Mouse (Mus musculus): ENCODE measurements around the gene Tcp11l1. TPM values are rescaled to one million over a fixed set of nuclear protein-coding genes. Genes with fewer than 3 reads are reported as not detected.
A peak's percentile ranks its signal among the peaks of the same experiment; 100 is the strongest.

Gene Tcp11l1
- polyA plus RNA-seq, 1 experiment: 7.8 TPM

DNA sequence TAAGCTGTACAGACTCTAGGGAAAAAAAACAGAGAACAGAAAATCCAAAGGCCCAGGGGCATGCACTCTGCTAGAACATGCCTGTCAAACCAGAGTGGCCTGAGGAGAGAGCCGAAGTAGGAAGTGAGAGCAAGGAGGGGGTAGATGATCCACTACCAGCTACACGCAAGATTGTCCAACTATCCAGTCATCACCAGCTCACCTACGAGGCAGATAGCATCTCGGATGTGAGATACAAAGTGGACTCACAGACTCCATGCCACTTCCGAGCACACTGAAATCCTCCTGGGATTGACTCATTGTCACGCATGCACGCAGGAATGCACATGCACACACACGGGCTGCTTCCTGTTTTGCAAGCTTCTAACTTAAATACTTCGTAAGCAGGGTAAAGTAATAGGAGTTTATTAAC, 20.1 kb upstream of the Tcp11l1 start:
- Histone ChIP-seq H3K4me2 (ENCODE audit: low read depth) (peak overlapping the region; percentile 13), H3K27me3 (ENCODE audit: control insufficient read depth, insufficient read depth, insufficient read length) (no peaks in the 10 kb centered on the region), H3K36me3 (ENCODE audit: control insufficient read depth, insufficient read depth) (no peaks in the 10 kb centered on the region), H3K4me3 (no peak overlapping the region), H3K79me2 (ENCODE audit: control insufficient read depth, insufficient read depth) (no peaks in the 10 kb centered on the region), H3ac (ENCODE audit: control insufficient read depth, insufficient read length) (no peak overlapping the region)
- TF ChIP-seq TCF3 (IDR thresholded peaks at IDR 0.05; ENCODE audit: insufficient read length, low read depth) (no peak), E2F4 (IDR thresholded peaks at IDR 0.05; ENCODE audit: insufficient read depth) (no peak), MYOD1 (IDR thresholded peaks at IDR 0.05; ENCODE audit: control insufficient read depth in 1 of 3, insufficient read length in 2 of 3, low read depth in 2 of 3) (no peak), POLR2A (IDR thresholded peaks at IDR 0.05; ENCODE audit: insufficient read length, low read depth) (no peak), MAX (IDR thresholded peaks at IDR 0.05; ENCODE audit: low read depth) (no peak), MYOG (IDR thresholded peaks at IDR 0.05; ENCODE audit: control insufficient read depth in 1 of 3, insufficient read depth in 1 of 3, insufficient read length in 2 of 3, low read depth in 2 of 3) (no peak), REST (IDR thresholded peaks at IDR 0.05; ENCODE audit: insufficient read depth, insufficient read length) (no peak), USF1 (IDR thresholded peaks at IDR 0.05; ENCODE audit: low read depth) (no peak), CEBPB (IDR thresholded peaks at IDR 0.05; ENCODE audit: insufficient read depth, poor library complexity, severe bottlenecking) (no peak), POLR2AphosphoS2 (IDR thresholded peaks at IDR 0.05; ENCODE audit: insufficient read length, low read depth) (no peak), TCF12 (IDR thresholded peaks at IDR 0.05; ENCODE audit: insufficient read depth, poor library complexity, severe bottlenecking) (no peak), SRF (IDR thresholded peaks at IDR 0.05; ENCODE audit: control insufficient read depth, insufficient read length, low read depth) (no peak)

- no peak for TF ChIP-seq MAX (IDR thresholded peaks at IDR 0.05; ENCODE audit: low read depth)
- TF ChIP-seq E2F4 (IDR thresholded peaks at IDR 0.05; ENCODE audit: insufficient read depth): no peak
- TF ChIP-seq SRF (IDR thresholded peaks at IDR 0.05; ENCODE audit: control insufficient read depth, insufficient read length, low read depth): no peak
- TF ChIP-seq POLR2AphosphoS2 (IDR thresholded peaks at IDR 0.05; ENCODE audit: insufficient read length, low read depth): no peak
- H3K36me3 ChIP-seq (ENCODE audit: control insufficient read depth, insufficient read depth): no peaks in the 10 kb centered on the region
Observed at GRCm38 (mm10) chr2:104727369-104727768, 15.4 kb upstream of the Tcp11l1 start.

DNA sequence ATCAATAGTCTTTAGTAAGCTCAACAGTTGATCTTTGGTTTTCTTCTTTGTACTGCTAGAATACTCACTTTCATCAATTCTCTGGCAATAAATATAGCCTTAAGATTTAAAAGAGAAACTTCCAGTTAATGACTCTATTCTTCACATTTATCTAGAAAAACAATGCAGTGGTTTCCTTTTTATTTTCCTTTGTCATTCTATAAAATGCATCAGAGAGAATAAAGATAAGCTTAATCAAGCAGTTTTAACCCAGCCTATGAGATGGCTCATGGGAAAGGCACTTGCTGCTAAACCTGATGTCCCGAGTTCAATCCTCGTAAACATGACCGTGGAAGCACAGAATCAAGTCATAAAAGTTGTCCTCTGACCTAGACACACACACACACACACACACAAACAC, 10.1 kb upstream of the Tcp11l1 start:
- Histone ChIP-seq H3K4me2 (ENCODE audit: low read depth) (no peak overlapping the region), H3K79me2 (ENCODE audit: control insufficient read depth, insufficient read depth) (no peaks in the 10 kb centered on the region), H3K4me3 (no peak overlapping the region), H3K27me3 (ENCODE audit: control insufficient read depth, insufficient read depth, insufficient read length) (no peaks in the 10 kb centered on the region), H3K36me3 (ENCODE audit: control insufficient read depth, insufficient read depth) (no peaks in the 10 kb centered on the region), H3ac (ENCODE audit: control insufficient read depth, insufficient read length) (no peak overlapping the region)
- no peak for TF ChIP-seq MYOG (IDR thresholded peaks at IDR 0.05; ENCODE audit: control insufficient read depth in 1 of 3, insufficient read depth in 1 of 3, insufficient read length in 2 of 3, low read depth in 2 of 3)
- TF ChIP-seq TCF12 (IDR thresholded peaks at IDR 0.05; ENCODE audit: insufficient read depth, poor library complexity, severe bottlenecking): no peak
- TF ChIP-seq REST (IDR thresholded peaks at IDR 0.05; ENCODE audit: insufficient read depth, insufficient read length): no peak
- no peak for TF ChIP-seq TCF3 (IDR thresholded peaks at IDR 0.05; ENCODE audit: insufficient read length, low read depth)
- no peak for TF ChIP-seq E2F4 (IDR thresholded peaks at IDR 0.05; ENCODE audit: insufficient read depth)
- TF ChIP-seq MYOD1 (IDR thresholded peaks at IDR 0.05; ENCODE audit: control insufficient read depth in 1 of 3, insufficient read length in 2 of 3, low read depth in 2 of 3): no peak
- no peak for TF ChIP-seq POLR2AphosphoS2 (IDR thresholded peaks at IDR 0.05; ENCODE audit: insufficient read length, low read depth)
- no peak for TF ChIP-seq MAX (IDR thresholded peaks at IDR 0.05; ENCODE audit: low read depth)
- no peak for TF ChIP-seq CEBPB (IDR thresholded peaks at IDR 0.05; ENCODE audit: insufficient read depth, poor library complexity, severe bottlenecking)
- no peak for TF ChIP-seq SRF (IDR thresholded peaks at IDR 0.05; ENCODE audit: control insufficient read depth, insufficient read length, low read depth)
- no peak for TF ChIP-seq POLR2A (IDR thresholded peaks at IDR 0.05; ENCODE audit: insufficient read length, low read depth)
- no peak for TF ChIP-seq USF1 (IDR thresholded peaks at IDR 0.05; ENCODE audit: low read depth)

More at GRCm38 (mm10) chr2:104727369-104727768, 15.4 kb upstream of the Tcp11l1 start:
- no peak overlapping the region for H3K4me3 ChIP-seq
- H3K27me3 ChIP-seq (ENCODE audit: control insufficient read depth, insufficient read depth, insufficient read length): no peaks in the 10 kb centered on the region
- H3ac ChIP-seq (ENCODE audit: control insufficient read depth, insufficient read length): no peak overlapping the region
- no peaks in the 10 kb centered on the region for H3K79me2 ChIP-seq (ENCODE audit: control insufficient read depth, insufficient read depth)
- no peak overlapping the region for H3K4me2 ChIP-seq (ENCODE audit: low read depth)

- no peak overlapping the region for H3K4me2 ChIP-seq (ENCODE audit: low read depth)
- no peaks in the 10 kb centered on the region for H3K27me3 ChIP-seq (ENCODE audit: control insufficient read depth, insufficient read depth, insufficient read length)
- no peak overlapping the region for H3K4me3 ChIP-seq
- H3K36me3 ChIP-seq (ENCODE audit: control insufficient read depth, insufficient read depth): no peaks in the 10 kb centered on the region
- TF ChIP-seq SRF (IDR thresholded peaks at IDR 0.05; ENCODE audit: control insufficient read depth, insufficient read length, low read depth) (no peak), MYOG (IDR thresholded peaks at IDR 0.05; ENCODE audit: control insufficient read depth in 1 of 3, insufficient read depth in 1 of 3, insufficient read length in 2 of 3, low read depth in 2 of 3) (no peak), REST (IDR thresholded peaks at IDR 0.05; ENCODE audit: insufficient read depth, insufficient read length) (no peak), USF1 (IDR thresholded peaks at IDR 0.05; ENCODE audit: low read depth) (no peak), MYOD1 (IDR thresholded peaks at IDR 0.05; ENCODE audit: control insufficient read depth in 1 of 3, insufficient read length in 2 of 3, low read depth in 2 of 3) (no peak), E2F4 (IDR thresholded peaks at IDR 0.05; ENCODE audit: insufficient read depth) (no peak)
- H3ac ChIP-seq (ENCODE audit: control insufficient read depth, insufficient read length): no peak overlapping the region
- no peaks in the 10 kb centered on the region for H3K79me2 ChIP-seq (ENCODE audit: control insufficient read depth, insufficient read depth)
Observed at GRCm38 (mm10) chr2:104717827-104718226, 5.9 kb upstream of the Tcp11l1 start.

DNA sequence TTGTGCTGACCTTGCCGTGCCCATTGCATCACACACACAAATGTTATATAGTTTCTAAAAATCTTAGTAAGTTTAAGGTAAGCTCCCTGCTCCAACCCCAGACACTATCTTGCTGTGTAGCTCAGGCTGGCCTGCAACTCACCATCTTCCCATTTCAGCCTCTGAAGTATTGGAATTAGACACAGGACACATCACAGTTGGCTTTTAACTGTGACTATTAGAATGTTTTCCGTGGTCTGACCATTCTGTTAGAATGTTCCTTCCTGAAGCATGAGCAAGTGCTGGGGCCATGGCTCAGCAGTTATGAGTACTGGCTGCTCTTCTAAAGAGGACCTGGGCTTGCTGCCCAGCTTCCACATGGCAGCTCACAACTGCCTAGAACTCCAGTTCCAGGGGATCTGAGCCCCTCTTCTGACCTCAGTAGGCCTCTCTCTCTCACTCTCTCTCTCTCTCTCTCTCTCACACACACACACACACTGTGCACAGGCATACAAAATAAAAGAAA, 5.3 kb upstream of the Tcp11l1 start:
- no peak overlapping the region for H3ac ChIP-seq (ENCODE audit: control insufficient read depth, insufficient read length)
- H3K79me2 ChIP-seq (ENCODE audit: control insufficient read depth, insufficient read depth): no peaks in the 10 kb centered on the region
- TF ChIP-seq MYOD1 (IDR thresholded peaks at IDR 0.05; ENCODE audit: control insufficient read depth in 1 of 3, insufficient read length in 2 of 3, low read depth in 2 of 3) (no peak), MYOG (IDR thresholded peaks at IDR 0.05; ENCODE audit: control insufficient read depth in 1 of 3, insufficient read depth in 1 of 3, insufficient read length in 2 of 3, low read depth in 2 of 3) (no peak), MAX (IDR thresholded peaks at IDR 0.05; ENCODE audit: low read depth) (no peak), REST (IDR thresholded peaks at IDR 0.05; ENCODE audit: insufficient read depth, insufficient read length) (no peak), TCF12 (IDR thresholded peaks at IDR 0.05; ENCODE audit: insufficient read depth, poor library complexity, severe bottlenecking) (no peak), E2F4 (IDR thresholded peaks at IDR 0.05; ENCODE audit: insufficient read depth) (no peak), TCF3 (IDR thresholded peaks at IDR 0.05; ENCODE audit: insufficient read length, low read depth) (no peak), SRF (IDR thresholded peaks at IDR 0.05; ENCODE audit: control insufficient read depth, insufficient read length, low read depth) (no peak), USF1 (IDR thresholded peaks at IDR 0.05; ENCODE audit: low read depth) (no peak)

More for the DNA sequence above, 5.3 kb upstream of the Tcp11l1 start:
- H3K4me3 ChIP-seq: no peak overlapping the region
- H3K4me2 ChIP-seq (ENCODE audit: low read depth): no peak overlapping the region
- no peaks in the 10 kb centered on the region for H3K36me3 ChIP-seq (ENCODE audit: control insufficient read depth, insufficient read depth)
- no peaks in the 10 kb centered on the region for H3K27me3 ChIP-seq (ENCODE audit: control insufficient read depth, insufficient read depth, insufficient read length)

Data from myocyte (in vitro differentiated cells).